13 mouse cellular contexts compared by ENCODE assay signal in the genomic region with DNA sequence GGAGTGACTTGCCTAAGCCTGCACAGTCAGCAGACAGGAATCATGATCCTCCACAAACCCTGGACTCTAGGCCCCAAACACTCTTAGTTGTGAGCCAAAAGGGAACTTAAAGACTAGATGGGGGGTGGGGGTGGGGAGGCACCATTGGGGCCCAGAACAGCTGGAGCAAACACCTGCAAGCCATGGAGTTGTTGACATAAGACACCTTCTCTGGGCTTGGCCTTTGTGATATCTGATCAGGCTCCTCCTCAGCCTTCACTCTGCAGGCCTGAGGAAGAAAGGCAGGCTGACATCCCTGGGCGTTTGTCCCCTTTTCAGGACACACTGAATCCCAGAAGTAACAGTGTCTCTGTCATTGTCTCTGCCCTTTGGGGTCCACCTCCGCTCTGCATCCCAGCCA. TPM values are rescaled to one million over a fixed set of nuclear protein-coding genes. Genes with fewer than 3 reads are reported as not detected.
DNase-seq lines count a peak whose midpoint lies in the region; ATAC-seq lines count a peak whose summit lies in the region.
"Had no signal": no experiment of that assay in that cellular context is flagged by ENCODE, and none has a peak within 500 bp of the region (broad histone marks: within the 10 kb centered on the region; RNA-seq: fewer than 3 reads in every experiment).

No protein-coding gene starts in this region.

- no peak overlapping the region for H3K4me3 ChIP-seq in heart, embryonic 10.5 days
- H3K4me3 ChIP-seq in lung, embryonic 16.5 days (ENCODE audit: low read length) = no peak overlapping the region
- H3K4me3 ChIP-seq in forebrain, embryonic 12.5 days (replicated peaks) = no peak overlapping the region
- H3K4me3 ChIP-seq in stomach, embryonic 14.5 days (ENCODE audit: low read depth, low read length) = no peak overlapping the region
- H3K4me3 ChIP-seq: heart, embryonic 12.5 days; megakaryocyte, embryonic 14.5 days had no signal

- no peak for ATAC-seq in lung, embryonic 16.5 days (ENCODE audit: low read depth)
- no peak for ATAC-seq in forebrain, embryonic 12.5 days (ENCODE audit: low FRiP score)
- no peak for ATAC-seq in stomach, embryonic 14.5 days (ENCODE audit: insufficient number of reproducible peaks, insufficient read depth, low FRiP score, low read depth)
- no peak for ATAC-seq in megakaryocyte, adult 5-6 weeks (ENCODE audit: poor library complexity, severe bottlenecking)
- ATAC-seq: Patski had no signal

- peaks cover 27% of the 10 kb centered on the region for H3K4me1 ChIP-seq in heart, embryonic 10.5 days
- H3K4me1 ChIP-seq in lung, embryonic 16.5 days (replicated peaks; ENCODE audit: control insufficient read depth, insufficient read depth, low read length) = peaks cover 23% of the 10 kb centered on the region
- peaks cover 37% of the 10 kb centered on the region for H3K4me1 ChIP-seq in forebrain, embryonic 12.5 days
- peaks cover 24% of the 10 kb centered on the region for H3K4me1 ChIP-seq in stomach, embryonic 14.5 days (ENCODE audit: control insufficient read depth, insufficient read depth, low read length)

- no peak overlapping the region for H3K4me2 ChIP-seq in lung, embryonic 16.5 days (ENCODE audit: low read depth, low read length)
- H3K4me2 ChIP-seq in forebrain, embryonic 12.5 days = no peak overlapping the region
- H3K4me2 ChIP-seq in stomach, embryonic 14.5 days (replicated peaks; ENCODE audit: low read depth, low read length) = no peak overlapping the region

- H3K27me3 ChIP-seq in heart, embryonic 10.5 days (ENCODE audit: insufficient read depth, poor library complexity, severe bottlenecking) = peaks cover 12% of the 10 kb centered on the region
- H3K27me3 ChIP-seq in lung, embryonic 16.5 days (ENCODE audit: control insufficient read depth, insufficient read depth, low read depth, low read length) = no peaks in the 10 kb centered on the region
- no peaks in the 10 kb centered on the region for H3K27me3 ChIP-seq in forebrain, embryonic 12.5 days
- no peaks in the 10 kb centered on the region for H3K27me3 ChIP-seq in stomach, embryonic 14.5 days (ENCODE audit: control insufficient read depth, insufficient read depth, low read length)
- H3K27me3 ChIP-seq: megakaryocyte, embryonic 14.5 days; Patski had no signal

- H3K9me3 ChIP-seq in heart, embryonic 10.5 days = no peaks in the 10 kb centered on the region
- no peaks in the 10 kb centered on the region for H3K9me3 ChIP-seq in lung, embryonic 16.5 days (ENCODE audit: control insufficient read depth, low read length)
- H3K9me3 ChIP-seq in forebrain, embryonic 12.5 days = no peaks in the 10 kb centered on the region
- H3K9me3 ChIP-seq in stomach, embryonic 14.5 days (ENCODE audit: control insufficient read depth, low read depth, low read length) = no peaks in the 10 kb centered on the region

- H3K36me3 ChIP-seq in heart, embryonic 10.5 days = no peaks in the 10 kb centered on the region
- no peaks in the 10 kb centered on the region for H3K36me3 ChIP-seq in lung, embryonic 16.5 days (ENCODE audit: control insufficient read depth, insufficient read depth, low read length)
- no peaks in the 10 kb centered on the region for H3K36me3 ChIP-seq in forebrain, embryonic 12.5 days (replicated peaks)
- H3K36me3 ChIP-seq in stomach, embryonic 14.5 days (ENCODE audit: control insufficient read depth, insufficient read depth, low read length) = no peaks in the 10 kb centered on the region
- H3K36me3 ChIP-seq: heart, embryonic 12.5 days had no signal

- WGBS in heart, embryonic 10.5 days = 50% methylated on average over 2 of the region's 2 CpGs
- WGBS in lung, embryonic 16.5 days = 52% methylated on average over 2 of the region's 2 CpGs
- WGBS in forebrain, embryonic 12.5 days = 37% methylated on average over 2 of the region's 2 CpGs
- 57% methylated on average over 2 of the region's 2 CpGs for WGBS in stomach, embryonic 14.5 days

- peak overlapping the region; percentile 88 for H3K27ac ChIP-seq in heart, embryonic 10.5 days
- H3K27ac ChIP-seq in lung, embryonic 16.5 days (ENCODE audit: low read length) = peak overlapping the region; percentile 12; the same call in 1 of the 2 replicates
- peak overlapping the region; percentile 86 for H3K27ac ChIP-seq in forebrain, embryonic 12.5 days
- peak overlapping the region; percentile 82; the same call in 1 of the 2 replicates for H3K27ac ChIP-seq in stomach, embryonic 14.5 days (ENCODE audit: low read length)

- no peak for DNase-seq in heart, embryonic 10.5 days (ENCODE audit: low spot score)
- no peak for DNase-seq in heart, postnatal 4 days
- DNase-seq in lung, adult 18-20 months = no peak
- DNase-seq in retina, postnatal 1 day = no peak
- DNase-seq: adrenal gland, postnatal 14 days; cerebellum, adult 2 months had no signal

- H3K9ac ChIP-seq in lung, embryonic 16.5 days (ENCODE audit: low read length) = no peak overlapping the region
- H3K9ac ChIP-seq in forebrain, embryonic 12.5 days = no peak overlapping the region
- no peak overlapping the region for H3K9ac ChIP-seq in stomach, embryonic 14.5 days (replicated peaks; ENCODE audit: low read depth, low read length)

RNA-seq across cellular contexts. Expression of gene Ddit4, which starts 12.0 kb away (rescaled TPM):
- polyA plus RNA-seq in heart, embryonic 10.5 days (2016; fragmentation: Nextera tagmentation; extraction: Ambion mirVana) = 17.6 and 32.8 TPM in 2 replicates
- total RNA-seq in heart, postnatal 4 days (2021) = 10 to 100 TPM; 31.4 to 36.9 TPM
- 36.3 and 39.3 TPM in 2 replicates for polyA plus RNA-seq in lung, embryonic 16.5 days (2015; fragmentation: Nextera tagmentation; extraction: Ambion mirVana)
- 58.9 and 61.6 TPM in 2 replicates for polyA plus RNA-seq in forebrain, embryonic 12.5 days (2016; fragmentation: Nextera tagmentation; extraction: Ambion mirVana)
- polyA plus RNA-seq in stomach, embryonic 14.5 days (2014; fragmentation: Nextera tagmentation; extraction: Ambion mirVana) = 2.5 and 3.0 TPM in 2 replicates
- total RNA-seq in megakaryocyte, adult 5-6 weeks (2015) = 2.2 and 2.4 TPM in 2 replicates
- 0.94 and 1.2 TPM in 2 replicates for total RNA-seq in megakaryocyte, adult 5-6 weeks (2017)

RNA-seq across cellular contexts. Expression of gene Ascc1, which starts 39.0 kb away (rescaled TPM):
- 33.0 and 36.2 TPM in 2 replicates for polyA plus RNA-seq in heart, embryonic 10.5 days (2016; fragmentation: Nextera tagmentation; extraction: Ambion mirVana)
- 10 to 100 TPM; 20.2 to 22.0 TPM for total RNA-seq in heart, postnatal 4 days (2021)
- polyA plus RNA-seq in lung, embryonic 16.5 days (2015; fragmentation: Nextera tagmentation; extraction: Ambion mirVana) = 48.2 and 51.6 TPM in 2 replicates
- polyA plus RNA-seq in forebrain, embryonic 12.5 days (2016; fragmentation: Nextera tagmentation; extraction: Ambion mirVana) = 38.5 and 38.6 TPM in 2 replicates
- polyA plus RNA-seq in stomach, embryonic 14.5 days (2014; fragmentation: Nextera tagmentation; extraction: Ambion mirVana) = 44.0 and 46.6 TPM in 2 replicates
- total RNA-seq in megakaryocyte, adult 5-6 weeks (2015) = 25.7 and 29.9 TPM in 2 replicates
- total RNA-seq in megakaryocyte, adult 5-6 weeks (2017) = 24.3 and 27.0 TPM in 2 replicates

RNA-seq across cellular contexts. Expression of gene Anapc16, which starts 39.3 kb away (rescaled TPM):
- 93.3 and 94.6 TPM in 2 replicates for polyA plus RNA-seq in heart, embryonic 10.5 days (2016; fragmentation: Nextera tagmentation; extraction: Ambion mirVana)
- 10 to 100 TPM; 70.5 to 73.5 TPM for total RNA-seq in heart, postnatal 4 days (2021)
- 103 and 104 TPM in 2 replicates for polyA plus RNA-seq in lung, embryonic 16.5 days (2015; fragmentation: Nextera tagmentation; extraction: Ambion mirVana)
- polyA plus RNA-seq in forebrain, embryonic 12.5 days (2016; fragmentation: Nextera tagmentation; extraction: Ambion mirVana) = 100 and 106 TPM in 2 replicates
- 116 and 118 TPM in 2 replicates for polyA plus RNA-seq in stomach, embryonic 14.5 days (2014; fragmentation: Nextera tagmentation; extraction: Ambion mirVana)
- 45.9 and 57.2 TPM in 2 replicates for total RNA-seq in megakaryocyte, adult 5-6 weeks (2015)
- total RNA-seq in megakaryocyte, adult 5-6 weeks (2017) = 35.2 and 39.4 TPM in 2 replicates

Comparison
In these comparisons a context has a peak if more than half of its experiments do, and no peak if none do; other contexts are left out.
1. H3K27ac ChIP-seq: peak in every context shown above with its lines; median percentile 88 in heart, embryonic 10.5 days; 86 in forebrain, embryonic 12.5 days; 82 in stomach, embryonic 14.5 days; 12 in lung, embryonic 16.5 days.